31 mouse cellular contexts compared by ENCODE assay signal in the genomic region with DNA sequence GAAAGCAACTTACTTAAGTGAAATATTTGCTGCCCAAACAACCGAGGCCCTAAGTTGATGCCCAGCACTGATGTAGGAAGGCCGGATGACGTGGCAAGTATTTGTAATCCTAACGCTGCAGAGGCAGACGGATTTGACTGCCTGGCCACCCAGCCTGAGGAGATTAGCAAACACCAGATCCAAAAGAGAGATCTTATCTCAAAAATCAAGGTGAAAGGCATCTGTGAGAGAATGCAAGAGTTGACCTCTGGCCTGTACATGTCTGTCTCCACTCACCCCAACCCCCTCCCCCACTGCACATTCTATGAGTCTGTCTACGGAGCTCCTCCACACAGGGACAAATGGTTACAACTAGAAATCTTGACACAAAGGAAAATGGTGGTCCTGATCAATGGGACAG. TPM values are rescaled to one million over a fixed set of nuclear protein-coding genes. Genes with fewer than 3 reads are reported as not detected.
DNase-seq lines count a peak whose midpoint lies in the region; ATAC-seq and TF ChIP-seq lines count a peak whose summit lies in the region.
"Had no signal": no experiment of that assay in that cellular context is flagged by ENCODE, and none has a peak within 500 bp of the region (broad histone marks: within the 10 kb centered on the region; RNA-seq: fewer than 3 reads in every experiment).

No protein-coding gene starts in this region.

- peak; percentile 23 for DNase-seq in adrenal gland, postnatal 14 days
- DNase-seq in adrenal gland, adult 8-10 months, result no peak
- DNase-seq in midbrain, embryonic 11.5 days (ENCODE audit: low spot score, missing footprints), result peak; percentile 81
- no peak for DNase-seq in liver, embryonic 14.5 days (ENCODE audit: low read depth in 3 of 3, low spot score in 3 of 3)
- DNase-seq in cerebellum, adult 18-20 months, result no peak
- DNase-seq: adrenal gland, postnatal 25 days; cerebellum, adult 11-12 months; cerebellum, postnatal 10 days; forebrain, postnatal 0 days; gastrocnemius, postnatal 10 days; heart, postnatal 10 days; kidney, adult 18-20 months; kidney, postnatal 36 days; lung, adult 2 months; retina, postnatal 1 day; right cerebral cortex, postnatal 25 days; thymus, postnatal 14 days had no signal

- H3K4me3 ChIP-seq in midbrain, embryonic 11.5 days (ENCODE audit: low read depth, low read length), result no peak overlapping the region
- no peak overlapping the region for H3K4me3 ChIP-seq in midbrain, embryonic 15.5 days
- H3K4me3 ChIP-seq in liver, embryonic 14.5 days (ENCODE audit: insufficient read depth in 1 of 2, low read depth in 2 of 2, low read length in 2 of 2), result no peak overlapping the region
- no peak overlapping the region for H3K4me3 ChIP-seq in kidney, embryonic 16.5 days (ENCODE audit: low read length)
- H3K4me3 ChIP-seq: erythroblast, embryonic 14.5 days; forebrain, embryonic 12.5 days; heart, embryonic 13.5 days; hindbrain, embryonic 15.5 days; kidney, embryonic 15.5 days; layer of hippocampus, adult 2 months; left cerebral cortex, adult 2 months; limb, embryonic 12.5 days; midbrain, embryonic 12.5 days; stomach, embryonic 15.5 days had no signal

- H3K9ac ChIP-seq in midbrain, embryonic 11.5 days (ENCODE audit: low read length), result no peak overlapping the region
- H3K9ac ChIP-seq in midbrain, embryonic 15.5 days, result no peak overlapping the region
- no peak overlapping the region for H3K9ac ChIP-seq in liver, embryonic 14.5 days (replicated peaks)
- no peak overlapping the region for H3K9ac ChIP-seq in kidney, embryonic 16.5 days (replicated peaks; ENCODE audit: low read length)
- H3K9ac ChIP-seq: forebrain, embryonic 12.5 days; forebrain, postnatal 0 days; heart, embryonic 13.5 days; hindbrain, embryonic 15.5 days; kidney, embryonic 15.5 days; limb, embryonic 12.5 days; midbrain, embryonic 12.5 days; stomach, embryonic 15.5 days had no signal

- no peak for ATAC-seq in midbrain, embryonic 11.5 days (ENCODE audit: low FRiP score)
- no peak for ATAC-seq in midbrain, embryonic 15.5 days (replicated peaks)
- peak; percentile 39 for ATAC-seq in liver, embryonic 14.5 days (ENCODE audit: insufficient read depth)
- no peak for ATAC-seq in megakaryocyte-erythroid progenitor cell, adult 5-6 weeks (replicated peaks; ENCODE audit: low FRiP score, low TSS enrichment, poor library complexity, severe bottlenecking)
- ATAC-seq in kidney, embryonic 16.5 days (ENCODE audit: low FRiP score, low TSS enrichment), result no peak
- ATAC-seq: forebrain, postnatal 0 days had no signal

- no peak overlapping the region for H3K4me2 ChIP-seq in midbrain, embryonic 11.5 days
- H3K4me2 ChIP-seq in midbrain, embryonic 15.5 days, result no peak overlapping the region
- H3K4me2 ChIP-seq in liver, embryonic 14.5 days (ENCODE audit: low read depth), result no peak overlapping the region
- H3K4me2 ChIP-seq in kidney, embryonic 16.5 days (replicated peaks; ENCODE audit: low read depth, low read length), result no peak overlapping the region
- H3K4me2 ChIP-seq: forebrain, embryonic 12.5 days; heart, embryonic 13.5 days; hindbrain, embryonic 15.5 days; kidney, embryonic 15.5 days; limb, embryonic 12.5 days; midbrain, embryonic 12.5 days; stomach, embryonic 15.5 days had no signal

- H3K27me3 ChIP-seq in midbrain, embryonic 11.5 days (ENCODE audit: control insufficient read depth, insufficient read depth, low read length), result no peaks in the 10 kb centered on the region; the same call in 1 of the 2 replicates
- H3K27me3 ChIP-seq in midbrain, embryonic 15.5 days (replicated peaks), result no peaks in the 10 kb centered on the region
- no peaks in the 10 kb centered on the region; the same call in 1 of the 2 replicates for H3K27me3 ChIP-seq in liver, embryonic 14.5 days (ENCODE audit: control insufficient read depth, insufficient read depth, low read length)
- no peaks in the 10 kb centered on the region for H3K27me3 ChIP-seq in kidney, embryonic 16.5 days (ENCODE audit: insufficient read depth, low read length)
- H3K27me3 ChIP-seq: CH12.LX; heart, embryonic 13.5 days; hindbrain, embryonic 15.5 days; kidney, embryonic 15.5 days; limb, embryonic 12.5 days; midbrain, embryonic 12.5 days; stomach, embryonic 15.5 days had no signal

- WGBS in midbrain, embryonic 11.5 days, result 74% methylated on average over 6 of the region's 6 CpGs
- WGBS in midbrain, embryonic 15.5 days, result 80% methylated on average over 6 of the region's 6 CpGs
- 56% methylated on average over 6 of the region's 6 CpGs for WGBS in liver, embryonic 14.5 days (ENCODE audit: insufficient replicate concordance)
- 79% methylated on average over 6 of the region's 6 CpGs for WGBS in kidney, embryonic 16.5 days

- H3K36me3 ChIP-seq in midbrain, embryonic 11.5 days (ENCODE audit: control insufficient read depth, insufficient read depth, low read length), result no peaks in the 10 kb centered on the region
- no peaks in the 10 kb centered on the region for H3K36me3 ChIP-seq in midbrain, embryonic 15.5 days (replicated peaks)
- no peaks in the 10 kb centered on the region for H3K36me3 ChIP-seq in liver, embryonic 14.5 days (replicated peaks; ENCODE audit: control insufficient read depth, insufficient read depth, low read depth)
- H3K36me3 ChIP-seq in kidney, embryonic 16.5 days (ENCODE audit: insufficient read depth, low read length), result no peaks in the 10 kb centered on the region
- H3K36me3 ChIP-seq: forebrain, embryonic 12.5 days; heart, embryonic 13.5 days; hindbrain, embryonic 15.5 days; kidney, embryonic 15.5 days; limb, embryonic 12.5 days; midbrain, embryonic 12.5 days; stomach, embryonic 15.5 days had no signal

- H3K27ac ChIP-seq in midbrain, embryonic 11.5 days (ENCODE audit: low read depth, low read length), result no peak overlapping the region
- no peak overlapping the region for H3K27ac ChIP-seq in midbrain, embryonic 15.5 days
- H3K27ac ChIP-seq in liver, embryonic 14.5 days, result no peak overlapping the region
- H3K27ac ChIP-seq in kidney, embryonic 16.5 days (ENCODE audit: low read length), result no peak overlapping the region
- H3K27ac ChIP-seq: forebrain, embryonic 12.5 days; heart, embryonic 13.5 days; hindbrain, embryonic 15.5 days; kidney, embryonic 15.5 days; layer of hippocampus, adult 2 months; left cerebral cortex, adult 2 months; limb, embryonic 12.5 days; midbrain, embryonic 12.5 days; stomach, embryonic 15.5 days had no signal

- no peaks in the 10 kb centered on the region for H3K4me1 ChIP-seq in midbrain, embryonic 11.5 days (ENCODE audit: control insufficient read depth, insufficient read depth, low read length)
- H3K4me1 ChIP-seq in midbrain, embryonic 15.5 days, result no peaks in the 10 kb centered on the region
- peaks cover 0 to 3% of the 10 kb centered on the region in 2 experiments; a peak in 2 of 4 replicates for H3K4me1 ChIP-seq in liver, embryonic 14.5 days (replicated peaks; ENCODE audit: control insufficient read depth in 2 of 2, insufficient read depth in 2 of 2, low read length in 1 of 2)
- H3K4me1 ChIP-seq in kidney, embryonic 16.5 days (ENCODE audit: insufficient read depth, low read length), result peaks cover 11% of the 10 kb centered on the region; the same call in 1 of the 2 replicates
- H3K4me1 ChIP-seq: forebrain, embryonic 12.5 days; heart, embryonic 13.5 days; hindbrain, embryonic 15.5 days; midbrain, embryonic 12.5 days; stomach, embryonic 15.5 days had no signal

- no peak for TF ChIP-seq EP300 in liver, embryonic 14.5 days (IDR thresholded peaks at IDR 0.05; ENCODE audit: low read depth)

- H3K9me3 ChIP-seq in midbrain, embryonic 11.5 days (ENCODE audit: control insufficient read depth, low read length), result no peaks in the 10 kb centered on the region
- no peaks in the 10 kb centered on the region for H3K9me3 ChIP-seq in midbrain, embryonic 15.5 days
- H3K9me3 ChIP-seq in liver, embryonic 14.5 days (ENCODE audit: control insufficient read depth, low read length), result no peaks in the 10 kb centered on the region
- H3K9me3 ChIP-seq in kidney, embryonic 16.5 days (ENCODE audit: low read length), result no peaks in the 10 kb centered on the region
- H3K9me3 ChIP-seq: forebrain, embryonic 12.5 days; hindbrain, embryonic 15.5 days; kidney, embryonic 15.5 days; midbrain, embryonic 12.5 days; stomach, embryonic 15.5 days had no signal

- TF ChIP-seq CTCF in liver, embryonic 14.5 days (IDR thresholded peaks at IDR 0.05; ENCODE audit: low read depth), result no peak

RNA-seq across cellular contexts. Expression of gene Tapt1, which starts 22.9 kb away (rescaled TPM):
- 44.4 and 49.1 TPM in 2 replicates for total RNA-seq in adrenal gland, postnatal 14 days (2021)
- 10 to 100 TPM; 42.0 to 84.9 (median 58.7) TPM for total RNA-seq in adrenal gland, adult 8-10 months (2022)
- 27.8 and 30.3 TPM in 2 replicates for polyA plus RNA-seq in midbrain, embryonic 11.5 days (2014; fragmentation: Nextera tagmentation; extraction: Ambion mirVana)
- polyA plus RNA-seq in midbrain, embryonic 15.5 days (2015; fragmentation: Nextera tagmentation; extraction: Ambion mirVana), result 32.3 and 33.2 TPM in 2 replicates
- 26.0 and 30.9 TPM in 2 replicates for polyA plus RNA-seq in liver, embryonic 14.5 days (2012; rRNA removed)
- 31.2 and 38.5 TPM in 2 replicates for polyA plus RNA-seq in liver, embryonic 14.5 days (2014; fragmentation: Nextera tagmentation; extraction: Ambion mirVana)
- 111 and 116 TPM in 2 replicates for total RNA-seq in megakaryocyte-erythroid progenitor cell, adult 5-6 weeks (2014; fragmentation: Nextera tagmentation)
- 125 and 173 TPM in 2 replicates for total RNA-seq in megakaryocyte-erythroid progenitor cell, adult 5-6 weeks (2017)
- polyA plus RNA-seq in kidney, embryonic 16.5 days (2015; fragmentation: Nextera tagmentation; extraction: Ambion mirVana), result 33.6 and 34.6 TPM in 2 replicates

Comparison
In these comparisons a context has a peak if more than half of its experiments do, and no peak if none do; other contexts are left out.
1. DNase-seq: peak in adrenal gland, postnatal 14 days (single experiment) and midbrain, embryonic 11.5 days (single experiment); none in adrenal gland, adult 8-10 months (single experiment), liver, embryonic 14.5 days (0 of 3) and cerebellum, adult 18-20 months (0 of 2).